Mouse (Mus musculus): ENCODE results near the gene Ggct. TPM values are rescaled to one million over a fixed set of nuclear protein-coding genes. Genes with fewer than 3 reads are reported as not detected.

Ggct gene
- total and polyA plus RNA-seq, 2 experiments from 2014 or later, result 0.11 to 7.0 TPM

DNA sequence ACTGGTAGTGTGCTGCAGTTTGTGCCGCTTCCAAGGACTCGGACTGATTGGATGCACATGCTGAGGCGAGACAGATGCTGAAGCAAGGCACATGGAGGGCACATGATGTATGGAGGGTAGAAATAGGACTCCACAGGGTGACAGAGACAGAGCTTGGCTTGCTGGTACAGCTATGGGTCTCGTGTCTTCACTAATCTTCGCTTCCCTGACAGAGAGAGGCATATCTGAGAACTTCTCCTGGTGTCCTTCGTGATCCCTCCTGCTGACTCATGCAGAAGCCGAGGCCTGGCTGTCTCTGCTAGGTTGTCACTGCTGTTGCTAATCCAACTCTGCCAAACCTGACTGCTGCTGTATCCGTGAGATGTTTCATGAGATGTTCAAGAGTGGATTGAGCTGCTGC lies 15.7 kb upstream of the Ggct start:
- 76% methylated on average over 8 of the region's 8 CpGs for WGBS

DNA sequence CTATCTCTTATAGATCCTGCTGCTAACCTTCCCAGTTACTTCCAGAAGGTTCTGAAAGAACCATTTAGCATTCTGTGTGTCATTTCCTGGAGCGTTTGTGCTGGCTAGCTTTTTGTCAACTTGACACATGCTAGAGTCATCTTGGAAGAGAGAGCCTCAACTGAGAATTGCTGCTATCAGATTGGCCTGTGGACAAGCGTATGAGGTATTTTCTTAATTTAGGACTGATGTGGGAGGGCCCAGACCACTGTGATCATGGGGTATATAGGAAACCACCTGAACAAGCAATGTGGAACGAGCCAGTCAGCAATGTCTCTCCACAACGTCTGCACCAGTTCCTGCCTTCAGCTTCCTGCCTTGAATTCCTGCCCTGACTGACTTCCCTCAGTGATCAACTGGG lies 10.8 kb upstream of the Ggct start:
- no peak overlapping the region for H3K4me3 ChIP-seq (ENCODE audit: low read depth, low read length)
- 33% methylated on average over 4 of the region's 4 CpGs for WGBS
- H3K4me2 ChIP-seq (ENCODE audit: low read depth, low read length), result no peak overlapping the region
- no peak overlapping the region for H3K9ac ChIP-seq (replicated peaks; ENCODE audit: low read depth, low read length)
- H3K36me3 ChIP-seq (replicated peaks; ENCODE audit: control insufficient read depth, insufficient read depth, low read length), result no peaks in the 10 kb centered on the region
- H3K9me3 ChIP-seq (replicated peaks; ENCODE audit: control insufficient read depth, low read length), result no peaks in the 10 kb centered on the region
- H3K27me3 ChIP-seq (ENCODE audit: control insufficient read depth, insufficient read depth, low read length), result 0 out of 2 replicates have a peak, but pooled peaks cover 2% of the 10 kb centered on the region
- DNase-seq (ENCODE audit: low spot score), result no peak
- H3K27ac ChIP-seq (ENCODE audit: low read depth), result no peak overlapping the region
- ATAC-seq (ENCODE audit: insufficient read depth, low read depth), result peak; percentile 67
- H3K4me1 ChIP-seq (ENCODE audit: control insufficient read depth, insufficient read depth), result no peaks in the 10 kb centered on the region
- TF ChIP-seq EP300 (IDR thresholded peaks at IDR 0.05; ENCODE audit: low read depth) (no peak), CTCF (IDR thresholded peaks at IDR 0.05; ENCODE audit: low read depth) (no peak)

More for the DNA sequence above, 15.7 kb upstream of the Ggct start:
- Histone ChIP-seq H3K9ac (replicated peaks; ENCODE audit: low read depth, low read length) (no peak overlapping the region), H3K4me3 (ENCODE audit: low read depth, low read length) (no peak overlapping the region), H3K4me1 (ENCODE audit: control insufficient read depth, insufficient read depth) (0 out of 2 replicates have a peak, but pooled peaks cover 5% of the 10 kb centered on the region), H3K36me3 (replicated peaks; ENCODE audit: control insufficient read depth, insufficient read depth, low read length) (no peaks in the 10 kb centered on the region), H3K9me3 (replicated peaks; ENCODE audit: control insufficient read depth, low read length) (no peaks in the 10 kb centered on the region), H3K27me3 (ENCODE audit: control insufficient read depth, insufficient read depth, low read length) (0 out of 2 replicates have a peak, but pooled peaks cover 2% of the 10 kb centered on the region), H3K27ac (ENCODE audit: low read depth) (no peak overlapping the region), H3K4me2 (ENCODE audit: low read depth, low read length) (no peak overlapping the region)
- ATAC-seq (ENCODE audit: insufficient read depth, low read depth) (no peak), DNase-seq (ENCODE audit: low spot score) (no peak)
- TF ChIP-seq EP300 (IDR thresholded peaks at IDR 0.05; ENCODE audit: low read depth) (no peak), CTCF (IDR thresholded peaks at IDR 0.05; ENCODE audit: low read depth) (no peak)

- H3K9me3 ChIP-seq (replicated peaks; ENCODE audit: control insufficient read depth, low read length), result no peaks in the 10 kb centered on the region
- H3K4me1 ChIP-seq (ENCODE audit: control insufficient read depth, insufficient read depth), result no peaks in the 10 kb centered on the region
- H3K27me3 ChIP-seq (ENCODE audit: control insufficient read depth, insufficient read depth, low read length), result no peaks in the 10 kb centered on the region
- no peak overlapping the region for H3K9ac ChIP-seq (replicated peaks; ENCODE audit: low read depth, low read length)
- H3K4me2 ChIP-seq (ENCODE audit: low read depth, low read length), result no peak overlapping the region
- DNase-seq (ENCODE audit: low spot score) (no peak), ATAC-seq (ENCODE audit: insufficient read depth, low read depth) (no peak)
- no peak overlapping the region for H3K27ac ChIP-seq (ENCODE audit: low read depth)
- TF ChIP-seq CTCF (IDR thresholded peaks at IDR 0.05; ENCODE audit: low read depth) (no peak), EP300 (IDR thresholded peaks at IDR 0.05; ENCODE audit: low read depth) (no peak)
- no peaks in the 10 kb centered on the region for H3K36me3 ChIP-seq (replicated peaks; ENCODE audit: control insufficient read depth, insufficient read depth, low read length)
- no peak overlapping the region for H3K4me3 ChIP-seq (ENCODE audit: low read depth, low read length)
- WGBS, result 70% methylated on average over 4 of the region's 4 CpGs
These were observed 9.7 kb upstream of the Ggct start for GRCm38 (mm10) chr6:55002438-55002837.

DNA sequence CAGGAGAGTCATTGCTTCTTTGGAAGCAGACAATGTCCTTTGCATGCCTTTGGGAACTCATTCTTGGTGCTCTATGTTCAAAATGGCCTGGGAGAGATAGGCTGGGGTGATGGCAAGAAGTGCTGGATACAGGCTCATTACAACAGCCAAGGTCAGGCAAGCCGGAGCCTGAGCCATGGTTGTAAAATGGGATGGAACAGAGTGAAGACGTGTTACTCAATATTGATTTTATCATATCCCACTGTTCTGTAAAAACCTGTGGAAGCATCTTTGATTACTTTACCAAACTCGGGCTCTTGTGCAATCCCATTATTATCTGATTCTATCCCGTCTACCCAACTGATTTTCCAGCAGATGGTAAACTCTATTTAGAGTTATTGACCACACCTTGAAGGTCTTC lies 8.6 kb upstream of the Ggct start:
- TF ChIP-seq EP300 (IDR thresholded peaks at IDR 0.05; ENCODE audit: low read depth) (no peak), CTCF (IDR thresholded peaks at IDR 0.05; ENCODE audit: low read depth) (no peak)
- Histone ChIP-seq H3K27me3 (ENCODE audit: control insufficient read depth, insufficient read depth, low read length) (no peaks in the 10 kb centered on the region), H3K9me3 (replicated peaks; ENCODE audit: control insufficient read depth, low read length) (no peaks in the 10 kb centered on the region), H3K4me1 (ENCODE audit: control insufficient read depth, insufficient read depth) (no peaks in the 10 kb centered on the region), H3K27ac (ENCODE audit: low read depth) (no peak overlapping the region), H3K4me3 (ENCODE audit: low read depth, low read length) (no peak overlapping the region), H3K9ac (replicated peaks; ENCODE audit: low read depth, low read length) (no peak overlapping the region), H3K4me2 (ENCODE audit: low read depth, low read length) (no peak overlapping the region), H3K36me3 (replicated peaks; ENCODE audit: control insufficient read depth, insufficient read depth, low read length) (no peaks in the 10 kb centered on the region)
- DNase-seq (ENCODE audit: low spot score), result no peak
- WGBS, result 74% methylated on average over 4 of the region's 4 CpGs
- ATAC-seq (ENCODE audit: insufficient read depth, low read depth), result no peak

DNA sequence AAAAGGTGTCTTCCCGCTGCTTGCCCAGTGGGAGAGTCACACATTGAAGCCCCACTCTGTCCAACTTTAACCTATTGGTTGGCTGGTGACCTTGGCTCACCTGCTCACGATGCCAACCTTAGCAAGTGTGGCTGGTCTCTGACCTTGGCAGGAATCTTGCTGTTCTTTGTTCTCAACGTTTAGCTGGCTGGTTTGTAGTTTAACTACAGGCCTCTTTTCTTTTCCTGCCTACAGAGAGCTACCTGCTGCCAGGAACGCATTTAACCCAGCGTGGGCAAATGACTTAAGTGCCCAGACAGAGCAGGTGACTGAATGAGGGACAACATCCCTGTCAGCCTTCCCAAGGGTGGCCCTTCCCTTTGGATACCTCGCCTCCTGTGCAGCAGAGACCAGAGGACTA lies 5.0 kb upstream of the Ggct start:
- no peak for DNase-seq (ENCODE audit: low spot score)
- TF ChIP-seq EP300 (IDR thresholded peaks at IDR 0.05; ENCODE audit: low read depth), result no peak
- TF ChIP-seq CTCF (IDR thresholded peaks at IDR 0.05; ENCODE audit: low read depth), result no peak

GRCm38 (mm10) chr6:54996361-54996760 lies 3.6 kb upstream of the Ggct start:
- Histone ChIP-seq H3K27ac (ENCODE audit: low read depth) (no peak overlapping the region), H3K4me1 (ENCODE audit: control insufficient read depth, insufficient read depth) (no peaks in the 10 kb centered on the region), H3K27me3 (ENCODE audit: control insufficient read depth, insufficient read depth, low read length) (no peaks in the 10 kb centered on the region), H3K4me3 (ENCODE audit: low read depth, low read length) (no peak overlapping the region), H3K9ac (replicated peaks; ENCODE audit: low read depth, low read length) (no peak overlapping the region), H3K9me3 (replicated peaks; ENCODE audit: control insufficient read depth, low read length) (no peaks in the 10 kb centered on the region), H3K4me2 (ENCODE audit: low read depth, low read length) (no peak overlapping the region), H3K36me3 (replicated peaks; ENCODE audit: control insufficient read depth, insufficient read depth, low read length) (no peaks in the 10 kb centered on the region)
- ATAC-seq (ENCODE audit: insufficient read depth, low read depth) (no peak), DNase-seq (ENCODE audit: low spot score) (no peak)
- TF ChIP-seq CTCF (IDR thresholded peaks at IDR 0.05; ENCODE audit: low read depth), result no peak
- no peak for TF ChIP-seq EP300 (IDR thresholded peaks at IDR 0.05; ENCODE audit: low read depth)
- 90% methylated on average over 3 of the region's 3 CpGs for WGBS

More for the DNA sequence above, 5.0 kb upstream of the Ggct start:
- no peaks in the 10 kb centered on the region for H3K36me3 ChIP-seq (replicated peaks; ENCODE audit: control insufficient read depth, insufficient read depth, low read length)
- WGBS, result 68% methylated on average over 6 of the region's 6 CpGs
- no peak overlapping the region for H3K9ac ChIP-seq (replicated peaks; ENCODE audit: low read depth, low read length)
- H3K4me3 ChIP-seq (ENCODE audit: low read depth, low read length), result no peak overlapping the region
- H3K4me1 ChIP-seq (ENCODE audit: control insufficient read depth, insufficient read depth), result no peaks in the 10 kb centered on the region
- no peak for ATAC-seq (ENCODE audit: insufficient read depth, low read depth)
- no peak overlapping the region for H3K4me2 ChIP-seq (ENCODE audit: low read depth, low read length)
- no peak overlapping the region for H3K27ac ChIP-seq (ENCODE audit: low read depth)
- H3K9me3 ChIP-seq (replicated peaks; ENCODE audit: control insufficient read depth, low read length), result no peaks in the 10 kb centered on the region
- no peaks in the 10 kb centered on the region for H3K27me3 ChIP-seq (ENCODE audit: control insufficient read depth, insufficient read depth, low read length)

Data from heart, postnatal 0 days (tissue).